Mouse (Mus musculus) heart, adult 11 months (tissue): ENCODE data around the gene Zfp575.

ENCODE experiments used
- DNase-seq: peaks from one replicate; pipeline ENCODE4 v3.0.0; 2022

The Zfp575 gene

DNA sequence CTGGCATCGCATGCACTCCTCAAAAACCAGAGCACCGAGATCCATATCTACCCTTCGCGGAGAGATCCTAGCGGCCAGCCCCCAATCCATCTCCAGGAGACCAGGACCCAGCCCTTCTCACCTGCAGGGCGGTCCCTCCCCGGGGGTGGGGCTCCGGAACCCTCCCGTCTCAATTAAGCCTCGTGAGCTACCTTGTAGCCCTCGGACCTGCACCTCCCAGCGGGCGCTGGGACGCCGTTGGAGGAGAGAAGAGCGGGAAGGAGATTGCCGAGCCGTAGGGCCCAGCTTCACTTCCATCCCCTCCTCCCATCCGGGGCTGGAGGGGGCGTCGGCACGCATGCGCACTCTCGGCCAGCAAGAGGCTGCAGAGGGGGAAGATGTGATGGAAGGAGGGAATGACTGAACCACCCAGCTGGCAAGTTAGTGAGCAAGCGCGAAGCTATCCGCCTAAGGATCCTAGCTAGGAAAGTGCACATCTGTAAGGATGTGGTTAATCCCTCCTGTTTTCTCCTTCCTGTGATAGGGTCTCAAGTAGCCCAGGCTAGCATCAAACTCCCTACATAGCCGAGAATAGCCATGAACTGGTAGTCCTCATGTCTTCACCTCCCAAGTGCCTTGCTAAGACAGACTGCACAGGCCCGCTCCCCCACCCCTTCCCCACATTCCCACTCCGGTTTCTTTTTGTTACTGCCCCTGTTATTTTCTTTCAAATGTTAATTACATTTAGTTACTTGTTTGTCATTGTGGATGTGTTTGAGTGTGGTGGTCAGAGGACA, at the start of gene Zfp575, which contains the start of gene Ethe1:
Gene Zfp575 (minus strand): TSS at position 312 of the 776 bp plus-strand sequence.
Gene Ethe1 (plus strand): TSS at position 214 of the 776 bp plus-strand sequence.
- peak; percentile 97 for DNase-seq

GRCm38 (mm10) chr7:24637046-24637445, 49.6 kb upstream of the Zfp575 start:
- DNase-seq, result no peak

GRCm38 (mm10) chr7:24636264-24636663, 48.8 kb upstream of the Zfp575 start, which contains the start of gene Lypd3:
Lypd3 (plus strand) TSS chr7:24636550.
- DNase-seq, result no peak

- DNase-seq, result no peak
Observed at GRCm38 (mm10) chr7:24630116-24630880, 42.9 kb upstream of the Zfp575 start.

DNA sequence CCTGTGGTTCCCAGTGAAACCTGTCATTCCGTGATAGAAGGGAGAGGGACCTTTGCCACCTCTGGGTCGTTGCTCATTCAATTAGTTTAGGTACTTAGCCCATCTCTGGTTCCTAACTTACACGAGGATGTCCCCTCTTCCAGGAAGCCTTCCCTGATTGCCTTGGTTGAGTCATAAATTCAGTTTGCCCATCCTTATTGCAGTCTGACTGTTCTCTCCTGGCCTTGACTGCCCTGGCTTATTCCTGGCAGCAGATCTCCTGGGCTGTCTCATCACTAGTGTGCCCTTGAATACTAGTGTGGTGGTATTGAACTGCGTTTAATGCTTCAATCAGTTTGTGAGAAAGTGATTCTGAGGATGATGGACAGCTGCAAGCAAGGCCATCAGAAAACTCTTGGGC, 42.2 kb upstream of the Zfp575 start:
- DNase-seq, result no peak

DNA sequence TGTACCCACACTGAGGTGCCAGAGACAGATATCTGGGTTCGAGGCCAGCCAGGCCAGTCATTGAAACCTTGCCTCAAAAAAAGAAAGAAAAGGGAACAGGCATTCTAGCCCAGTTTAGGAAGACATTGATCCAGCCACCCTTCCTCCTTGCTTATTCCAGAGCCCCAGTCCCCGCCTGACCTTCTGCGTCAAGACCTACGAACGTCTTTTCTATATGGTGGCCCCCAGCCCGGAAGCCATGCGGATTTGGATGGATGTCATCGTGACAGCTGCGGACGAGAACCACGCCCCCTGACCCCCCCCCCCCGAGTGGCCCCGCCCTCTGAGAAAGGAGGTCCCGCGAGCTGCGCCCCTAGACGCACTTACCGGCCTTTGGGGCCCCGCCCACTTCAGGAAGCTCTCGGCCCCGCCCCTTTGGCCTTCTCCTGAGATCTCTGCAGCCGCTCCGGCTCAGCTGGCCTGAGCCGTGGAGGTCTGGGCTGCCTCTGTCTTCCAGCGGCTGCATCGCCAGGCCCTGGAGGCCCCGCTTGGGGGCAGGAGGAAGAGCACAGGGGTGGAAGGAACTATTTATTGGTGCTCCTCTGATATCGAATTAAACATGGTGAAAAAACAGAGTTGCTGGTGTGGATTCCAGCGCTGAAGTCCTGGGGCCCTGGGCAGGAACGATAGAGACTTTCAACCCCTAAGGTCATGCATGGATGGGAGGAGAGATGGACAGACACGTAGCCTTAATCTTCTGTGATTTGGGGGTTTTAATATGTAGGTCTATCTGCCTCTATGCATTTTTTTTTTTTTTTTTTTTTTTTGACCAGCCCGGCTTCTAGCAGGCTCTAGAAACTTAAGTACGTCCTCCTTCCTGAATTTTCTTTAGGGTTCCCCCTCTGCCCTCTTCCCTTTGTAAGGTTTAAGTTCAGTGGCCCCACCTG, 41.5 kb upstream of the Zfp575 start:
- DNase-seq, result peak; percentile 99

DNA sequence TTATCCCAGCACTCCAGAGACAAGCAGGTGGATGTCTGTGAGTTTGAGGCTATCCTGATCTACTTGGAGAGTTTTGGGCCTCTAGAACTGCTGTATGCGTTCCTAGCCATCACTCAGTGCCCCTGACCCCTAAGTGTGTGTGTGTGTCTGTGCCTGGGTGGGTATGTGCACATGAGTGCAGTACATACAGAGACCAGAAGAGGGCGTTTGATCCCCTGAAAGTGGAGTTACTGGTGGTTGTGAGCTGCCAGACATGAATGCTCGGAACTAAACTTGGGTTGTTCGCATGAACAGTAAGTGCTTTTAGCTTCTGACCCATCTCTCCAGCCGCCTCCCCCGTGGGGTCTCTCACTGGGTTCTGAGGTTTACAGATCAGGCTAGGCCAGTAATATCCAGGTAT, 35.5 kb upstream of the Zfp575 start:
- no peak for DNase-seq

GRCm38 (mm10) chr7:24621193-24621592, 33.8 kb upstream of the Zfp575 start:
- no peak for DNase-seq

DNA sequence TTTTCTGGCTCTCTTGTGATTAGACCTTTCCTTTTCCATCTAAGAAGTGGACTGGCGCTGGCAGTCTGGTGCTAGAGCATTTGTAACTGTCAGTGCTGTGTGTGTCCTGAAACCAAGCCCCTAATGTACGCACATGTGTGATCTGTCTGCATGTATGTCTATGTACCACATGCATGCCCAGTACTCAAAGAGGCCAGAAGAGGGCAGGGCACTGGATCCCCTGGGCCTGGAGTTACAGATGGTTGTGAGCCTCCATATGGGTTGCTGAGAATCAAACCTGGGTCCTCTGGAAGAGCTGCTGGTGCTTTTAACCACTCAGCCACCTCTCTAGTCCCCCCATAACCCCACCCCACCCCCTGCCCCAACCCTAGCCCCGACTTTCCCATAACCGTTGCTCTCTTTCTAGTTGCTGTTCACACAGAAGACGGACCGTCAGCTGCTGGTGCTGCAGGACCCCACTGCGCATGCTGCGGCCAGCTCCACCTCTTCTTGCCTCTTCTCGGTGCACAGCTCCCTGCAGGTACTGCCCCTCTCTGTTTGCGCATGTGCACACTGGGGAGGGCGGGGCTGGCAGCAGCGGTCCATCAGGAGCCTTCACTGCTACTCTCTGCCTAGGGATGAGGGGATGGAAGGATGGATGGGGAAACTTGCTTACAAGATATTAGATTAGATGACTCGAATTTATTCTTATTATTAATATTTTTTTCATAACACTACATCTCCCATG, 32.4 kb upstream of the Zfp575 start:
- DNase-seq, result no peak

GRCm38 (mm10) chr7:24618374-24618773, 30.9 kb upstream of the Zfp575 start:
- DNase-seq, result peak; percentile 79

- peak; percentile 79 for DNase-seq
Observed at GRCm38 (mm10) chr7:24617763-24618162, 30.3 kb upstream of the Zfp575 start.

DNA sequence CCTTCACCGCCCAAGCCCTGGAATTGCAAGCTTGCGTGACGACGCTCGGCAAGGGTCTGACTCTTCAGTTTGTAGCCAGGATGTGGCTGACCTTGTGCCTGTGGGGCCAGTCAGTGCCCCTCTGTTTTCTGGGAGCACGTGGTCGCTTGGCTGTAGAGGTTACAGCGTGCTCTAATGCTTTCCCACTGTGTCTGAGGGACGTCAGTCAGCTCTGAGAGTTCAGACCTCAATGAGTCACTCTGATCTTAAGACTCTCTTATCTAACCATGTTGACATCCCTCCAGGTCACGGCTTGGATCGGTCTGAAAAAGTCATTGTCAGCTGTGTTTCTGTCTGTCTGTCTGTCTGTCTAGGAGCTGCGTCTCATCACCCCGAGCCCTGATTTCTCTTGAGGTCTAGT, 27.4 kb upstream of the Zfp575 start:
- no peak for DNase-seq

- peak; percentile 79 for DNase-seq
Observed at GRCm38 (mm10) chr7:24612308-24612910, 25.0 kb upstream of the Zfp575 start.

- DNase-seq, result peak; percentile 80
Observed at GRCm38 (mm10) chr7:24611709-24612108, 24.3 kb upstream of the Zfp575 start.

- DNase-seq, result peak; percentile 99
Observed at GRCm38 (mm10) chr7:24610879-24611494, 23.5 kb upstream of the Zfp575 start.

- DNase-seq, result peak; percentile 95
Observed at GRCm38 (mm10) chr7:24610144-24610878, 22.9 kb upstream of the Zfp575 start, which contains the start of gene Phldb3. Phldb3 (plus strand) TSS chr7:24610763.

DNA sequence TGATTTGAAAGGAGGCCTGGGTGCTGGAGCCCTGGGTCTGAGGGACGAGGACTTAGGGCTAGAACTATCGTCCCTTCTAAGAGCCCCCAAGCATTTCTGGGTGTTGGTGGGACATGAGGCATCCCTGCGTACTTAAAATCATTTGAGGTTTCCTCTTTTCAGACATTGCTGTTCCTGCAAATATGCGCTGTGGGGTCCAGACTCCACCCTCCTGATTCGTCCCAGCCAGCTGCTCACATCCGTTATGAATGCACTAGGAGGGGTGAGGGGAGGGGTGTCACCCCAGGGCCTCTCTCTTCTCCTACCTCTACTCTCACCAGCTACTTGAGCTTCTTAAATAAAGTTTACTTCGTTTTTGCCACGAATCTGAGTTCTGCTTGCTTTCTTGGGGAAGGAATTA, 21.1 kb upstream of the Zfp575 start:
- DNase-seq, result peak; percentile 89

DNA sequence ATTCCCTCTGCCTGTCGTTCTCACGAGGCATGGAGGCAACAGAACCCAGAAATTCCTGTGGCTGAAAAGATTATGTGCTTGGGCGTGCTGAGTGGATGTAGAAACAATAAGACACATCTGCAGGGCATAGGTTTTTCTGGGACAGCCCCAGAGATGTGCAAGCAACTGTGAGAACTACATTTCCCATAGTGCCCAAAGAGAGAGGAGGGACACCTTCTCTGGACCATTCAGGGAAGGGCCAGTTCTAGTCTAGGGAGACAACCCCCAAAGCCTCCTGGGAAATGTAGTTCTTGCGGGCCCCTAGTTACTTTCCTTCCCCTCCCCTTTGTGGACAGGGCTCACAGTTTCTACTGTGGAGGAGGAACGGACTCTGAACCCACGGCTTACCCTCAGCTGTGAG, 20.6 kb upstream of the Zfp575 start:
- DNase-seq, result peak; percentile 97

GRCm38 (mm10) chr7:24606046-24606445, 18.6 kb upstream of the Zfp575 start:
- DNase-seq, result no peak

DNA sequence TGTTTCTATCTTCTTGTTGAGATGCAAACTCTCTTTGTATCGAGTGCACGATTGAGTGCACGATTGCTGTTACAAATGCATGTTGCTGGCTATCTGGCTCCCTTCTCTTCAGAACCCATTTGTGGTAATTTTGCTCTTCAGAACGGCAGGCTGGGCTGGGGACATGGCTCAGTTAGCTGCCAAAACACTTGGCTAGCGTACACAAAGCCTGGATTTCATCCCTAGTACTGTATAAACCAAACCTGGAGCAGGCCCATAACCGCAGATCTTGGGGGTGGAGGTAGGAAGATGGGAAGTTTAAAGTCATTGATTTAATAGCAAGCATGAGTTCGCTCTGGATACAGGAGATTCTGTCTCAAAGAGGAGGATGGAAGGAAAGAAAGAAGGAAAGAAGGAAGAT, 18.1 kb upstream of the Zfp575 start:
- DNase-seq, result no peak
